Mouse (Mus musculus) gastrocnemius, postnatal 25 days (tissue): ENCODE measurements around the gene Fam13c. TPM values are rescaled to one million over a fixed set of nuclear protein-coding genes. Genes with fewer than 3 reads are reported as not detected.

Experiments used
- DNase-seq: peaks from one replicate; pipeline ENCODE4 v3.0.0; 2022
- total RNA-seq, 2 experiments: library from RNA; stranded (reverse); gene quantifications; 1 replicate in 1 of 2; 2 replicates in 1 of 2; pipeline ENCODE4 v1.2.3; 2021

Fam13c gene
- total RNA-seq, 2 experiments from 2014 or later, result 5.4 to 5.7 TPM

- DNase-seq, result no peak
Observed at GRCm38 (mm10) chr10:70458574-70459263, 18.4 kb downstream of the Fam13c start.

- no peak for DNase-seq
Observed at GRCm38 (mm10) chr10:70465638-70466037, 25.4 kb downstream of the Fam13c start.

DNA sequence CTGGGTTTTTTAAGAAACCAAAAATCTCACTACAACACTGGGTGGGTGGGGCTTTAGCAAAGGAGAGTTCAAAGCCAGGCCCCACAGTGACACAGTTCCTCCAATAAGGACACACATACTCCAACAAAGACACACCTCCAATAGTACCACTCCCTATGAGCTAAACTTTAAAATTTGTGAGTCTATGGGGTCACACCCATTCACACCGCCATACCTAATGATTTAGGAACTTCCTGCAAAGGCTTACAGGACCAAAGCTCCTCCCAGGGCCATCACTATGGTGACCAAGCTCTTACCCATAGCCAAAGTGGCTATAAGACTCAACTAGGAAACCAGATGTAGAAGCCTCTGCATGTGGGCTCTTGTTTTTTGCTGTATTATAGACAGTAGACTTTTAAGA, 30.6 kb downstream of the Fam13c start:
- DNase-seq, result no peak

- DNase-seq, result peak; percentile 73
Observed at GRCm38 (mm10) chr10:70477741-70478145, 37.5 kb downstream of the Fam13c start.

DNA sequence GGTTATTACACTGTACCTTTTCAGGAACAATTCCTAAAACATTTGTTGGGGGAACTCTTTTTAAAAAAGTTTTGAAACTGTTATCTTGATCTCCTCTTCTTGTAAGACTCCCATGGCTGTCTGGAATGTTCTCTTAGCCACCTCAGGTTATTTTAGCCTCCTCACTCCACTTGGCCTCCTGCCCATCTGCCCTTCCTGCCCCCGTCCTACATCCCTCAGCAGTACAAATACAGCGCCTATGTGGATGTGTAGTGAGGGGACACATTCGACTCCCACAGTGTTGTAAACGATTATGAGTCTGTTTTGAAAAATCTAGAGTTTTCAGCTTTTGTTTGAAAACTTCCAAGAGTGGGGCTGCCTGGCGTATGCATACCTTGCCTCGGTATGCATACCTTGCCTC, 43.5 kb downstream of the Fam13c start:
- DNase-seq, result peak; percentile 18

GRCm38 (mm10) chr10:70484568-70485286, 44.4 kb downstream of the Fam13c start:
- DNase-seq, result no peak

DNA sequence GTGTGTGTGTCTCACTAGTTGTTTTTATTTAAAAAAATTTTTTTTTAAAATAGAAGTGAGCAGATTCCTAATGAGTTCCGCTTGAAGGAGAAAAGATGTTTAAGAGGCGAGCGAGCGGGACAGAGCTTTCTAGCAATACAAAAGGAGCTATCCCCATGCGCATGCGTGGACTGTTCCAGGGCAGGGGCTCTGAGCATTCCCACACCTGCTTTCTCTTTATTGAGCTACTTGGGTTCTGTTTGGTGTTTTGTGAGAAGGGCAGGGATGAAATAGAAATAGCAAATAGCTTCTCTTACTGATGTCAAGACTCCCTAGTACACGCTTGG, 45.0 kb downstream of the Fam13c start:
- no peak for DNase-seq

GRCm38 (mm10) chr10:70486651-70487050, 46.4 kb downstream of the Fam13c start:
- DNase-seq, result no peak

DNA sequence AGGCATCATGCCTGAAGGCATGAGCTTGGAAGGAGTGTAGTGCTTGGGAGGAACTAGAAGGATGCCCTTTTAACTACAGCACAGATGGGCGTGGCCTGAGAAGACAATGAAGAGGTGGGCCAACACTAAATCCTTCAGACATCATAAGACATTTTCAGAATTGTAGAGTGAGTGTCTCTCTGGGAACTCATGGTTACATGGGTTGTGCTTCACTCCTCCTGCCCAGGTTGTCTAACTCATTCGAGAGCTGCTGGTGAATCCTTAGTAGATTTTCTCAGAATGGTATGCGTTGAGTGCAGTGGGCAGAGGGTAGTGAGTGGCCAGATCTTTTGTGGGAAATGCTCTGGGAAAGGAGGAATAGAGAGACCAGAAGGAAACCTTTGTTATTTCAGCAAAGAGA, 53.6 kb downstream of the Fam13c start:
- DNase-seq, result no peak

DNA sequence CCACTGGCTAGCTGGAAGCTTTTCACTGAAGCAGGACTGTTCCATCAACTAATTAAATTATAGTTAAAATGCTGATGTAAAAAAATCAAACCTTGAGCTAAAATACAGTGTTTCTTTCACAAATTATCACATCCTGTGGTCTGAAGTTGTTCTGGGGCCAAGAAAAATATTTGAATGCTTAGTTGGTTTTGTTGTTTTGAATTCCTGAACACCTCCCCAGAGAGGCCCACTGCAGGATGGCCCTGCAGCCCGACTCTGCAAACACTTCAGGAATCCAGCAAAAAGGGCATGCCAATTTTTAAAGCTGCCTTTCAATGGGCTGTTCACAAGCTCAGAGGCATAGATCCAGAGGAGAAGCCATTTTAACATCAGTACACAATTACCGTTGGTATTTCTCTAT, 54.2 kb downstream of the Fam13c start:
- DNase-seq, result peak; percentile 34

DNA sequence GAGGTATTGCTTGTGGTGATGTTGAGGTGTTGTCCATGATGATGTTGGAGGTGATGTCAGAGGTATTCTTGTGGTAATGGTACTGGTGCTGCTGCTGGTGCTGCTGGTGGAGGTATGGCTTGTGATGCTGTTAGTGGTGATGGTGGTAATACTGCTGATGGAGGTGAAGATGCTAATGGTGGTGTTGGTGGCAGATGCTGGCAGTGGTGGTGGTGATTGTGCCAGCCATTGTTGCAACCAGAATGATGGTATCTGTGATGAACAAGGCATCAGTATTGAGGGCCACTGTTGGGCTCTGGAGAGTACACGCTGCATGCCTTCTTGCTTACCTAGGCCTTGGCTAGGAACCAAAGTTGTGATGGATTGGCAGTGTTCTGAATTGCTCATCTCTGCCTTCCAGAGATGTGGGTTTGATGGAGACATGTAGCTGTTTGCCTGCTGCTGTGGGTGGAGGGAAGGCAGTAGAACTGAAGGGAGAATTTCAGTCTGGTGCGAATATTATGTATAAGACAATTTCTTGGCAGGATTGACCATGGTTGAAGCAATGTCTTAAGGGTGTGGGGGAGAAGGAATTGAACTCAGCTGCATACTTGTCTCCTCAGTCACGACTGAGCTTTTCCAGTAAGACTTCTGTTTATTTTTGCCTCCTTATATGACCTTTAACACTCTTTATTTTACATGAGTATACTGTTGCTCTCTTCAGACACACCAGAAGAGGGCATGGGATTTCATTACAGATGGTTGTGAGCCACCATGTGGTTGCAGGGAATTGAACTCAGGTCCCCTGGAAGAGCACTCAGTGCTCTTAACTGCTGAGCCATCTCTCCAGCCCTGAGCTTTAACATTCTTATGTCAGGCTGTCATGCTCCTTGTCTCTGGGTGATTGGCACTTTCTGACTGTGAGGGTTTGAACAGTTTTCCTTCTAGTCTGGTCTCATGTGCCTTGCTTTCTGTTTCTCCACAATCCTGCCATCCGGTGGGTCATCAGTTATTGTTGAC, 55.1 kb downstream of the Fam13c start:
- DNase-seq, result no peak

GRCm38 (mm10) chr10:70496938-70497337, 56.7 kb downstream of the Fam13c start:
- DNase-seq, result peak; percentile 43

GRCm38 (mm10) chr10:70498328-70498727, 58.0 kb downstream of the Fam13c start:
- no peak for DNase-seq

GRCm38 (mm10) chr10:70499246-70499645, 59.0 kb downstream of the Fam13c start:
- DNase-seq, result no peak

GRCm38 (mm10) chr10:70504871-70505270, 64.6 kb downstream of the Fam13c start:
- DNase-seq, result no peak

DNA sequence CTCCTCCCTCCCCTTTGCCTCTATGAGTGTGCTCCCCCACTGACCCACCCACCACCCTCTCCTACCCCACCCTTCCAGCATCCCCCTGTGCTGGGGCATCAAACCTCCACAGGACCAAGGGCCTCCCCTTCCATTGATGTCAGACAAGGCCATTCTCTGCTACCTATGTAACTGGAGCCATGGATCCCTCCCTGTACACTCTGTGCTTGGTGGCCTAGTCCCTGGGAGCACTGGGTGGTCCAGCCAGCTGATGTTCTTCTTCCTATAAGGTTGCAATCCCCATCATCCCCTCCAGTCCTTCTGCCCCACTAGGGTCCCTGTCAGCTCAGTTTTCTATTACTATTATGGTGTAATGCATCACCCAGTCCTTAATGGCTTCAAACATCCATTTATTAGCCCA, 65.1 kb downstream of the Fam13c start:
- no peak for DNase-seq

DNA sequence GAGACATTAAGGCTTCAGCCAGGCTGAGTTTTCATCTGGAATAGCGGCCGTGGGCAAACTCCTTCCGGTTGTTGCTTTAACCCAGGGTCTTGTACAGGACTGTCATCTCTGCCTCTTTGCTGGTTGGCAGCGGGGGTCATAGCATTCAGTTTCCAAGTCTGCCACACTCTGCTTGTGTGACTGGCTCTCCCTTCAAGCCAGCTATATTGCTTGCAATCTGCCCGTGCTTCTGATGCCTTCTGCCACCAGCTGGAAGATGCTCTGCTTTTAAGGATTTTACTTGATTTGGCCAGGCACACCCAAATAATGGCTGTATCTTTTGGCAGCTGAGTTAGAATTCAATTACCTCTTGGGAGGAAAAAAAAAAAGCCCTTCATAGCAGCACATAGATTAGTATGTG, 65.6 kb downstream of the Fam13c start:
- no peak for DNase-seq

DNA sequence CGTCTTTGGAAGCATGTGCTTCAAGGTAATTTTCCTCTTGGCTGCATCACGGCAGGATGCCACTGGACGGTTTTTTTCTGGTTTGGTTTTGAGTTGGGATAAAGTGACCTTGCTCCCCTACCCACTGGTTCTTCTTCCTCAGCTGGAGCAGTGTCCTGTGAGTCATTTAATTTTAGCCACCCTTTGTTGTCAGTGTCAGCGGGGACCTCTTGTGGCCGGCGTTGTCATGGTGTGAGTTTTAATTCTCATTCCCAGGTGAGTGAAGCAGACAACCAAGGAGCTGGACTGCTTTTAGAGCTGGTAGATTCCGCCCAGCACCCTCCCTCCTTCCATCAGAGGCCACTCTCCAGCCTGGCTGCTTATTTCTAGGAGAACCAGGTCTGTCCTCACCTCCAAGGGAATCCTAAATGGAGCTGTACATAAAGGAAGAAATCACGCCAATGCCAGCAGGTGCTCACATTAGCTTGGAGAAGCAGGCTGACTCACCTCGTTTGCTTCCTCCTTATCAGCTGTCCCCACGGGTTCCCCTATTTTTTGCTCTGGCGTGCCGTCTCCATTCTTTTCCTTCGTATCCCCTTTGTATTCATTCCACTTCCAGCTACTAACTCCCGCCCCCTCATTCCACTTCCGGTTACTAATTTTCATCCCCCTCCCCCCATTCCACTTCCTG, 66.4 kb downstream of the Fam13c start:
- DNase-seq, result no peak

GRCm38 (mm10) chr10:70507880-70508279, 67.6 kb downstream of the Fam13c start:
- DNase-seq, result no peak

GRCm38 (mm10) chr10:70514848-70515247, 74.6 kb downstream of the Fam13c start:
- no peak for DNase-seq

- DNase-seq, result no peak
Observed at GRCm38 (mm10) chr10:70516661-70517060, 76.4 kb downstream of the Fam13c start.

- DNase-seq, result no peak
Observed at GRCm38 (mm10) chr10:70519640-70520099, 79.4 kb downstream of the Fam13c start.
